Mouse (Mus musculus) kidney, adult 9 months (tissue): ENCODE measurements around the gene Zbtb20.

Source experiments
- DNase-seq: peaks from one replicate; pipeline ENCODE4 v3.0.0; 2022

Gene Zbtb20

DNA sequence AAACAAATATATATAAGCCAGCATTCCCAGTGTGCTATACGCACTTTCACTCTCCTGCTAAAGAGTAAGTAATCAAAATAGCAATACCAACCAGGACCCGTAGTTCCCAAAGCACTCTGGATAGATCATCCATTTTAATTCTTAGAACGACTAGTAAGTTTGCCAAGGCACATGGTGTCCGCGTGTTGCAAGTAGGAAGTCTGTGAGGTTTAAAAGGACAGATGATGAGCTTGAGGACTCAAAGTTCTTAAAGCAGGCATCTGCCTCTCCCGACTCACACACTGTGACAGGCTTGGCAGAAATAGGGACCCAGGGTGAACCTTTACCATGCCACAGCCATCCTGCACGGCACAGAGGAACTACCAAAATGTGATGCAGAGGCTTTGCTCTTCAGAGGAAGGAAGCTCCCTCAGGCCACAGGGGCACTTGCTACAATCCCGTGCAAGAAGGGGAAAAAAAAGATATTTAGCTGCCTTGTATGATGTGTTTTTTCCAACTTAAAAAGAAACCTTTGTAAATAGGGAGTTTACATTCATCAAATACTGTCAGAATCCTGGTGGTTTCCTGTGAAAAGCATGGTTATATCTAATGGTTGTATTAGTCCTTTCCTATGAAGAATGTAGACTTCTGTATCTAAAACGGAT, 619.6 kb downstream of the Zbtb20 start:
- DNase-seq: no peak

- DNase-seq: no peak
Observed at GRCm38 (mm10) chr16:43497093-43497492, 621.4 kb downstream of the Zbtb20 start.

DNA sequence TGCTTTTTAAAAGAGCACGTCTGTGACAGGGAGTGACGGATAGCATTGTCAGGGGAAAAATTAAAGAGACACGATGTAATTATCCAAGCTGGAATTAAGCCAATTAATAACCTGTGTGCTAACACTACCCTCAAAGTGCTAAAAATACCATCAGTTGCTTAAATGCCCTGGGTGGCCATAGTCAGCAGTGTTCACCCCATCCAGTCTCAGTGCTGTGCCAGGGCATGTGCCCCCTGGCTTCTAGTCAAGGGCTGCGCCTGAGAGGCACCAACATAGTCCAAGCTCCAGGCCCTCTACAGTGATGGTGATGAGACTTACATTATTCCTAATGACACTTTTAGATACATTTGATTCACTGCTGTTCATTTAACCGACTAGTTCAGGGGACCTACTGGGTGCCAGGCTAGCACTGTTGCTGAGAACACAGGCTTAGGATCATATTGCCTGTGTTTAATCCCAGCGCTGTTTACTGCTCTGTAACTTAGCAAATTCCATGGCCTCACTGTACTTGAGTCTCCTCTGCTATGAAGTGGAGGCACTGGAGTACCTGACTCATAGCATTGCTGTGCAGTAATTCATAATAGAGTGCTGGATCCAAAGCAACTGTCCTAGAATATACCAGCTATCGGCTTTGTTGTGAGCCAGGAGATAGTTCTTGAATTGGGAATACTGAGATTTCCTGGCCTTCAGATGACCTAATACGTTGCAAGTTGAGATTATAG, 624.6 kb downstream of the Zbtb20 start:
- DNase-seq: no peak

DNA sequence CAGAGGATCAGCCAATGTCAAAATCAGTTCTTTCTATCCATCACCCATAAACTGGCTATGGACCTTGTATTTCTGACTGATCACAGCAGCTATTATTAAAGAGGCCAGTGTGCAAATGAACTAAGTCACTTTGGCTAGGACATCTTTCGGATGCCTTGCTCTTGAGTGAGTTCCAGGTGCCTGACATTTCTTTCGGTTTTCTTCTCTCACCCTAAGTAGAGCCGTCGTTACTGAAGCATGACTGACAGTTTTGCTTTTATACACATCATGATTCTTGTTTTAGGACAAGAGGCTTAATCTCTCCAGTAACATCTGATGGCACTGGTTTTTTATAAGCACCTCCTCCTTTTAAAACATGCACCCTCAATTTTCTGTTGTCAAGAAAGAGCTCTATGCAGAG, 625.6 kb downstream of the Zbtb20 start:
- DNase-seq: no peak

GRCm38 (mm10) chr16:43502339-43503009, 626.8 kb downstream of the Zbtb20 start:
- DNase-seq: no peak

GRCm38 (mm10) chr16:43503010-43503635, 627.4 kb downstream of the Zbtb20 start:
- DNase-seq: no peak

- DNase-seq: no peak
Observed at GRCm38 (mm10) chr16:43503636-43504010, 627.9 kb downstream of the Zbtb20 start.

DNA sequence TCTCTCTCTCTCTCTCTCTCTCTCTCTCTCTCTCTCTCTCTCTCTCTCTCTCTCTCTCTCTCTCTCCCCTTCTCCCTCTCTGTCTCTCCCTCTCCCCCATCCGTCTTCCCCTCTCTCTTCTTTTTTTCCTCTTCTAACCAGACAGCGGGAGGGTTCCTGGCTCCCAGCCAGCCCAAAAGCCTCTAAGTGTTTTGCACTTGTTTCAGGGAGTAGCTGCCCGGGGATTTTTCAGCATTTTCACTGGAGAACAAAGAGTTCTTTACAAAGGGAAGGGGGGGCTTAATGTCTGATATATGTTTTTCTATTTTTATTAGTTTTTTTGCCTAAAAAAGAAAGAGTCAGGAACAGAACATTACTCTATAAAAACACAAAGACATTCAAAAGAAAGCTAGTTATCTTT, 628.5 kb downstream of the Zbtb20 start:
- peak; percentile 42 for DNase-seq

DNA sequence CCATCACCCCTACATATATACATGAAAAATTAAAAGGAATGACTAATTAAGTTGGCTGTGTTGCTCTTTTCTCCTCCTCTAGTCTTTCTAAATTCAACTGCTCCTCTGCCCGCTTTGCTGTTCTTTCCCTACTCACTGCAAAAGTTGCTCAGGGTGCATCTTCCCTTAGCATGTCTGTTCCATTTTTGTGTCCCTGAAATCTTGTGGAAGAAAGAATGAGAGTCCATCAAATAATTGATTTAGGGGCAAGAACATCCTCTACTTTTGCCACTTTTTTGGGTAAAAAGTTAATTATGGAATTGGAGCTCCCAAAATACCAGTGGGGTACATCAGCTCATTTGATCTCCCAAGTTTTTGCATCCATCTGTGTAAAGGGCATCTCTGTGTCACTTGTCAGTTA, 628.9 kb downstream of the Zbtb20 start:
- no peak for DNase-seq

DNA sequence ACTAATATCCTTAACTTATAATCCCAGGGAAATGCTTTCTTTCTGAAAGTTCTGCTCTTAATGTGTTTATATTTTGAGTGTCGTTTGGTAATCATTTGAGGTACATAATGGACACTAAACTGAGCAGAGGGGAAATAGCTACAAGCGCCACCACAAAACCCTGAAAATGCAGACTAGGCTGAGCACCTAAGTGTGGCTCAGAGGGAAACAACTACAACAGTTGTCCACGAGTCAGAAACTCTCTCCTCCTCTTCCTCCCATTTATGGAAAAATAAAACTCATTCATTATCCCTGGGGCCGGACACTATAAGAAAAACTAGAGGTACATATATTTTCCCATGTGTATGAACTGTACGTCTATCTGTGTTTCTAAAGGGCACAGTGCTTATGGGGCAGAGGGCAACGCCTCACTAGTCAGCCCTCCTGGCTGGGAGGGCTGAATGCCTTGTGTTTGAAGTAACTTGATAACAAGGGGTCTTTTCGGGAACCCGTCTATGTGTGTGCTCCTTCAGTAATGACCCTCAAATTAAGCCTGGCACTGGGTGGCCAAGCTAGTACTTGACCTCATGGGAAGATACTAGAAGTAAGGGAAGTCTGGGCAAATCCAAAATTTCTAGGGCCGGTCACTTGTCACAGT, 629.8 kb downstream of the Zbtb20 start:
- DNase-seq: no peak

GRCm38 (mm10) chr16:43506189-43506751, 630.6 kb downstream of the Zbtb20 start:
- no peak for DNase-seq

DNA sequence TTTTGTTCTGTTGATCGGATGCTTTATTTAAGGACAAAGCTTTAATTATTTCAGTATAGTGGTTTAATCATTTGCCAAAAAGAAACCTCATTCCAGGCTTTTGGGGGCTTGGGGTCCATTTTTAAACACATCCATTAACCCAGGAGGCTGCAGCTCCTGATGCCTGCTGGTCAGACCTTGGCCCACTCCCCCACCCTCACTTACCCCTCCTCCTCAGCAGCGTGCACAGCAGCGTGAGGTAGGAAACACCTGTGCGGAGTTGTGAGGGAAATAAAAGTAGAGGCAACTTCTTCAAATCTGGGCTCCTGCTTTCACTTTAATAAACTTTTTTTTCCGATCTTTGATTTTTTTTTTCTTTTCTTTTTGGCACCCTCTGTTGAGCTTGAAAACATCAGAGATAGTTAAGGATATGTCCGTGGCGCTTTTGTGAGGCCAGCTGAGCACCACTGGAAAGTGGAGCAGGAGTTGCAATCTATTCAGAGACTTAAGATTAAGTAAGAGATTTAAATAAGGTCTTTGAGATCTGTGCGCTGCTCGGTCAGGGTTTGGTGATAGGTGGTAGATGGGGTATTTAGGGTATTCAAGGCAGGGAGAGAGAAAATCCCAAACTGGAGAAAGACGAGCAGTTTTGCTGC, 631.2 kb downstream of the Zbtb20 start:
- DNase-seq: no peak

DNA sequence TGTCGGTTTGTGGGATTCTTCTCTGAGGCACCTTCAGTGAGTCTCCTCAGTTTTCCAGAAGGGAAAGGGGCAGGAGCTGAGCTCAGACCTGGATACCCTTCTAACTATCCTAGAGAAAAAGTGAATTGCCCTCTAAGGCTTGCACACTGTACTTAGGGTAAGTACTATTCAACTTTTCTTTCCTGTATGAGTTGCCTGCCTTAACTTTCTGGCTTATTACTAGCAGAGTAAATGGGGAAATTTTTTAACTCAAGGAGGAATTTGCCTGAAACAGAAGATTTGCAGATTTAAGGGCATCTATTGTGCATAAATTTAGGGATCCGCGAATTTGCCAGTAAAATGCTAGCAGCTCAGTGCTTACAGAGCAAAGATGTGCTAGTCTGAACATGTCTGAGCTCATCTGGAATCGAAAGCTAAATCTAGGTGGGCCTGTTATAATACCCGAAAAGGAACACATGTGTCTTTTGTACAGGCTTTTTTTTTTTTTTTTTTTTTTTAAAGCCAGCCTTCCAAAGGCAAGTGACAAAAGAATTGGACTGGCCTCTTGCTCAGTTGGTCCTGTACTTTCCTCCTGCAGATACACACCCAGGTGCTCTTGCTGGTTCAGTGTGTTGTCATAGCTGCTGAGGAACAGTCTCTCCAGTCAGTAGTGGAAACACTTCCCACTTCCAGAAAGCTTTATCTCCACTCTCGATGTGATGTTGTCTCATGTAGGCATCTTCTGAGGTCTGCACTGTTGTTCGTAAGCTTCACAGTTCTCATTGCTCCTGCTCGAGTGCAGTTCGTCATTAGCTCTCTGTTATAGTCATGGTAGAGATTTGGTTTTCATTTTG, 632.7 kb downstream of the Zbtb20 start:
- no peak for DNase-seq

DNA sequence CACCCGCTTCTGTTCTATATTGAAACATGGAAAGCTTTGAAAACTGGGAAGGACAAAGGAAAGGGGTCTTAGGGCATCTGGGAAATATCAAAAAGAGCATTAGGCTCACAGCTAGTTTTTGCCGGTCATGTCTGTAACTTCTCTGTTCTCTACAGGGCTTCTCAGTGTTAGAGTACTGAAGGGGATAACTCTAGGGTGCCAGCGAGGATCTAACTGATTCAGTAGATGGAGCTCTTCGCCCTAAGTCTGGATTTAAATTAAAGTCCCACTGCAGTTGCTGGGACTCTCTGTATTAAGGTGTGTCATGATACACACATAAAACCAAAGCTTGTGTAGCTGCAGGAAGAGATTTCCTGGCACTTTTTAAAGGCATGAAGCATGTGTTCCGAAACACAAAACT, 634.8 kb downstream of the Zbtb20 start:
- DNase-seq: no peak

DNA sequence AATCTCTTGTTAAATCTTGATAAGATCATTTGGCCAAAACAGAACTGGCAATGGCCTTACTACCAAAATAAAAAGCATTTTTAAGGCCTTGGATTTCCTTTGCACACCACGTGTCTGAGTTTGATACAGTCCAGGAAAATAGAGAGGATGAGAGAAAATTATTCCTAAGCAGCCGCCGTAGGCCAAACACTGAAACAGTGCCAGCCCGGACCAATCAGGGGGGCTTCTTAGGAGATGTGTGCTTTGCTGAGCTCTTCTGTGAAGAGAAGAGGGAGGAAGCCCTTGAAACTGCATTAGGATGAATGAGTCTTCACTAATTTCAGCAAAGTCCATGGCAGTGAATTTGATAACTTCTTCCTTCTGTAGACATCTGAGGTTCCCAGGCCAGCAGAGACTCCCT, 635.9 kb downstream of the Zbtb20 start:
- DNase-seq: no peak

DNA sequence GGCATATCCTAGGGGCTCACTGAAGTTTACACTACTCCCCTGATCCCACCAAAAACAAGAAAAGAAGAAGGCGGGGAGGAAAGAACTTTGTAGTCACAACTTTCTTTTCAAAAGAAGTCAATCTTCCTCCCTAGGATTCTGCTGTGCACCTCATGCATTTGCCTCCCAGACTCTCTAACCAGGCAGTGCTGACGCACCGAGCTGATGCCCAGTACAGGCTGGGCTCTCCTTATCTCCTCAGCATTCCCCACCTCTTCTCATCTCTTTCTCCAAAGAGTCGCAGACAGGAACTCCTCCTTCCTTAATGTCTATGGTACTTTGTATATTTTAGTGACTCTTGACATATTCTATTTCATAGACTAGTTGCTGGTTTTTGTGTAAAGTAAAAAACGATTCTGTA, 638.3 kb downstream of the Zbtb20 start:
- DNase-seq: no peak

- DNase-seq: no peak
Observed at GRCm38 (mm10) chr16:43515538-43515937, 639.9 kb downstream of the Zbtb20 start.

DNA sequence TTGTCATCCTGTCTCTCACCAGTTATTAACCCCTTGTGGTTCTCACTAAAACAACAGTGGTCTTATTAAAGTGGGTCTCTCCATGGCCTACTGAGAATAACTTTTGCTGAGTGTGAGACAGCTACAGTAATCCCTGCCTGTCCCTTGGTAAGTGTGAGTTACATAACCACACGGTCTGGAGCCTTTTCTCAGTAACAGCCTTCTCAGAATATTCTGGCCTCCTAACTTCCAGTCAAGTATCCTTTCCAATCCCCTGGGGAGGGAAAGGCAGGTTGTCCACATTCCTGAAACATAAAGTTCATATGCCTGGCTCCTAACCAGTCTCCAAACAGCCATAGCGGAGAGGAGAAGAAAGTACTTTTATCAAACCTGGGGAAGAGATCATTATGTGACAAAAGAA, 644.6 kb downstream of the Zbtb20 start:
- DNase-seq: peak; percentile 40

DNA sequence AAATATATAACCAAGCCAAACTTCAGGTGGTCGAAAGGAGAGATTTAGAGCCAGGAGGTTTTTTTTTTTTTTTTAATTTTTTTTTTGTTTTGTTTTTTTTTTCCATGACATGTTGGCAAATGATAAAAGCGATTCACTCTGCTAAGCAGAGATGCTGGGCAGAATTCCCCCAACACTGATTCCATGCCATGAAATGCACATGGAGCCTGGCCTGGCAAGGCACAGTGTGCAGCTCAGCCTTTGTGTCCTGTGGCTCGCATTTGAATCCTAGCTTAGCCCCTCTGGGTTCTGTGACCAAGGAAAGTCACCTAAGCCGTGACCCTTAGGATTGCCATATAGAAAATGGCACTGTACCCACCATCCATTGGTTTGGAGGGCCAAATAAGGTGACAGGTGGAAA, 646.8 kb downstream of the Zbtb20 start:
- DNase-seq: no peak

GRCm38 (mm10) chr16:43524179-43524578, 648.5 kb downstream of the Zbtb20 start:
- DNase-seq: no peak

GRCm38 (mm10) chr16:43525624-43526023, 649.9 kb downstream of the Zbtb20 start:
- no peak for DNase-seq

GRCm38 (mm10) chr16:43528300-43528699, 652.6 kb downstream of the Zbtb20 start:
- DNase-seq: no peak
